Mouse (Mus musculus) kidney, postnatal 14 days (tissue): Measurements from ENCODE around the gene Cmah.

Experiments
- DNase-seq: peaks from one replicate; pipeline ENCODE4 v3.0.0; 2022; ENCODE audit warnings: mixed read lengths

Cmah gene

DNA sequence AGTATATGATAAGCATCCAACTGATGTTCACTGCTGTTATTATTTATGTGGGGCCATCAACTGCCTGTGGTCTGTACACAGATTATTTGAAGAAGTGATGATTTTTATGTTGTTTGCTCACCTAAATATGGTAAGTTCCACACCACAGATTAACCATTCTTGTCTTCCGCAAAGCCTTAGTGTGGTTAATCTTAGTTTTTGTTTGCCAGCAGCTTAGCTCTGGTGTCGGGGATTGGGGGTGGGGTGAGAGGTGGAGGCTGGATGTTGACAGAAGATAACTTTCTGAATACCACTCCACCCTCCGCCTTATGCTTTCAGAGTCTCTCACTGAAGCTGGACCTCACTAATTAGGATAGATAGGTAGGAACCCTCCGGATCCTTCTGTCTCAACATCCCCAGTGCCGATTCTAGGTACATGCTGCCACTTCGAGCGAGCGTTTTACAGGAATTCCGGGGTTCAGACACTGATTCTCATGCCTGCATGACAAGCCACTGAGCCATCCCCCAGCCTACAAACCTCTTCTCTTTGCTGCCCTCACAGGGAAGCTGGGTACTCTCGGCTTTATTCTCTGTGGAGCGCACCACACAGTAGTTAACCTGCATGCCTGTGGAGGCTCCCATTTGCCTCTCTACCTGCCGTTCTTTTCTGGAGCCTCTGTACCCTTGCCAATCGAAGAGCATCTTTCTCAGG, 92.5 kb downstream of the Cmah start:
- DNase-seq = no peak

DNA sequence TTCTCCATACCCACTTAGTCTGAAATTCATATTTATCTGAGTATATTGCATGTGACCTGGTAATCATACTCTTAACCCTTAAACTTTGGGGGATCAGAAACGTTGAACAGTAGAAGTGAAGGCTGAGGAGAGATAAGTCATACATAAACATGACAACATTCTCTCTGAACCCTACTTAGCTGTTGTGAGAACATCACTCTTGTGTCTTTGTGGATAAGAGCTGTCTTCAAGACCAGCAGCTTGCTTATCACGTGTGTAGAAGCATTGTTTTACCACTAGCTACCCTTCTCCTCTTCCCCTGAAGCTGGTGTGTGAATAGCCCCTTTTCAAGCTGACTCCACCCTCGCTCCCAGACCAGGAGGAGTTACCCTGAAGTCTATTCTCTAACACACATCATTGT, 94.8 kb downstream of the Cmah start:
- no peak for DNase-seq

DNA sequence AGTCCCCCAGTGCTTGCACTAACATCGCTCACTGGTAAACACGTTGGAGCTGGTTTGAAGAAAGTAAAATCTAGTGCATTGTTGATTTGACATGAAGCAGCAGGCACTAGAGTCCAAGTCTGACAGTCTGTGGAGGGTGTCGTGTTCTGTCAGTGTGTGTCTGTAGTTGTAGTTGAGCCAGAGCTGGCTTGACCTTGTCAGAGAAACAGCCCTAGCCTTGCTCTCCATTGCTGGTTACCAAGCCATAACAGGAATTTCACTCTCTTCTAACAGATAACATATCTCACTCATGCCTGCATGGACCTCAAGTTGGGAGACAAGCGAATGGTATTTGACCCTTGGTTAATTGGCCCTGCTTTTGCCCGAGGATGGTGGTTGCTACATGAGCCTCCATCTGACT, 103.0 kb downstream of the Cmah start:
- DNase-seq = no peak

DNA sequence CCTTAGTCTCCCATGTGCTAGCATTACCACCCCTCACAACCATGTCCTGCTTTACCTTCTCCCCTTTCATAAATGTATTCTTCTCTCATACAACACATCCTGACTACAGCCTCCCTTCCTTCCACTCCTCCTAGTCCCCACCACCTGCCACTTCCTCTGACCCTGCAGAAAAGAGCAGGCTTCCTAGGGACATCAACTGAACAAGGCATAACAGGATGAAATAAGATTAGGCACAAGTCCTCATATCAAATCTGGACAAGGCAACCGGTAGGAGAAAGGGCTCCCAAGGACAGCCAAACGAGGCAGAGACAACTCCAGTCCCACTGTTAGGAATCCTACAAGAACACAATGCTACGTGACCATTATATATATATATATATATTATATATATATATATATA, 104.4 kb downstream of the Cmah start:
- no peak for DNase-seq

DNA sequence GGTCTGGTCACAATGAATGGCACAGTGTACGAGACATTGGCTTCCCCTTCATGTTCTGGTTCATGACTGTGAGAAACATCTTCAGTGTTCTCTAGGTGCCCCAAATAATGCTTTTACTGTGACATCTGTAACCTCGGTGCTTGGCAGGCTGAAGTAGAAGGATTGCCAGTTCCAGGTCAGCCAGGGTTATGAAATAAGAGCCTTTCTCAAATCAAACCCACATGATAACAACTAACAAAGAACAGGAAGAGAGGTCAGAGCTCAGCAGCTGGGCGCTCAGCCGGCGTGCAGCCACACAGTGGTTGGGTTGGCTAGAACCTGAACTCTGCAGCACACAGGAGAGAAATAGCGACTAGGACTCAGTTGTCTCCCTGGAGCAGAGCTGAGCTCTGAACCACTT, 115.1 kb downstream of the Cmah start:
- peak; percentile 29 for DNase-seq

DNA sequence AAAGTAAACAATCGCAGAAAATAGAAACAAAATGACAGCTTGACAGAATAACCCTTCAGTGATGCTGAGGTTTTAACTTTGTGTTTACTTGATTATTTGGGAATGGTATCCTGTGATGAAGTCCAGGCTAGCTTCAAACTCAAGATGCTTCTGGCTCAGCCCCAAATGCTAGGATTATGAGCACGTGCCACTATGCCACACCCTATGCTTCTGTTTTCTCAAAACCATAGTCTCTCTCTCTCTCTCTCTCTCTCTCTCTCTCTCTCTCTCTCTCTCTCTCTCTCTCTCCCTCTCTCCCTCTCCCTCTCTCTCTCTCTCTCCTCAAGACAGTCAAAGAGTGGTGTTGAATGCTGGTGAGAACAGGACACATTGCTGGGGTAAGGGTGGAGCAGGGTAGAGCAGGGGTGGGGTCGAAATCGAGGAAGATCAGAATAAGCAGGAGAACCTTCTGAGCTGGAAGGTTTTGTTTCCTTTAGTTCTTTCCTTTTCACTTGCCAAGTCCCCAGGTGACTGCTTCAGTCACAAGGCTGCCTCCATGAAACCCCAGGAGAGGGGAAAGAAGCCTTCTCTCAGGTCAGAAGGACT, 116.7 kb downstream of the Cmah start:
- DNase-seq = no peak

DNA sequence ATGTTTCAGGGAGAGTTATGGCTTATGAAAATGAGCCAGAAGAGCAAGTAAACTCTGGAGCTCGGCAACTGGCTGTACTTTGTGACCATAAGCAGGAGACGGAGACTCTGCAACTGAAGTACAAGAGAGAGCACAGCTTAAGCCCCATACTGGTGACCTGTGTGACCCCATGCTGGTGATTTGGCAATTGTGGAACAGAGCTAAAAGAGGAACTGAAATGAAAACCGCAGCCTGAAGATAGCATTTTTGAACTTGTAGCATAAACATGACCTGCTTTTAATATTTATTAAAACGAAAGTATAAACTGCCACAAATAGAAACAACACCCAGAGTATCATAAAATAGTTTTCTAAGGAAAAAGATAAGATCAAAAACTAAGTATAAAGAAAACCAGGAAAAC, 117.5 kb downstream of the Cmah start:
- peak; percentile 18 for DNase-seq

DNA sequence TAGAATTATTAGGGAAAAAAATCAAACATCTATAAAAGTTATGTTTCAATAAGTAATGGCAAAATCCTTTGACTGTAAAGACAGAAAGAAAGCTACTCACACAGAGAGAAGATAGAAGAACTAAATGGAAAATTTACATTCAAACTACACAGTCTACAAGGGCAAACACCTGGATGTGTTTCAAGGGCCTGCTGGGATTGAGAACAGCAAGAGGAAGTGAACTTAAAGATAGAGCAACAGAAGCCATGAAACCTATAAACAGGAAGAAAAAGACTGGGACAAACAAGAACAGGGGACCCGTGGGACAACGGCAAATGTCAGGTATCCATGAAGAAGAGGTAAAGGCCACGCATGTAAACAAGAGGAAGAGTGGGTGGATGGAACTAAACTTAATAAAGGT, 118.0 kb downstream of the Cmah start:
- DNase-seq = no peak

DNA sequence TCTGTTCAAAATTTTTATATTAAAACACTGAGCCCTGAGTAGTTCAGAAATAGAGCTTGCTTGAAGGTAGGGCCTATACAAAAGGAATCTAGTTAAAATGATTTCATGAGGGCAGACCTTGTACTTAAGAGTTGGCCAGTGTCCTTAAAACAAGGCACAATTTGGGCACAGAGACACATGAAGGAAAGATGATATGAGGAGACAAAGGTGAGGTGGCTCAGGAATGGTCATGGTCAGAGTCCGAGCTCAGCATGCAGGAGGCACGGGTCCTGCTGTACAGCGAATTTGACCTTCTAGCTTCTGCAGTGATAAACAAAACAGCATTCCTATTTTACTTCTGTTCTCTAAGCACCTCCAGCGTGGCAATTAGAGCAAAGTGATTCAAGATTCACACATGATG, 118.9 kb downstream of the Cmah start:
- no peak for DNase-seq

DNA sequence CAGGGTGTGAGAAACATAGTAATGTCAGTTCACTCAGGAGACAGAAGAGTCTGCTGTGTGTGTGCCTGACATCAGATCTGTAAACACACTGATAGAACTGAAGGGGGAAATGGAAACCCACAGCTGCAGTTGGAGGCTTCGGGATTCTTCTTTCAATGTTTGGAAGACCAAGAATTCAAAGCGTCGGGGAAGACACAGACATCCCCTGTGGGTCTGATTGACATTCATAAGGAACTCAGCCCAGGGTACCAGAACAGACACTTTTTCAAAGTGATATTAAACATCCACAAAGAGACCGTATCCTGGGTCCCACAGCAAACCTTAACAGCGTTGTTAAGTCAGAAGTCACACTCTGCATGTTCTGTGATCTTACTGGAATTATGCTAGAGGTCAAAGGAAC, 119.8 kb downstream of the Cmah start:
- no peak for DNase-seq

DNA sequence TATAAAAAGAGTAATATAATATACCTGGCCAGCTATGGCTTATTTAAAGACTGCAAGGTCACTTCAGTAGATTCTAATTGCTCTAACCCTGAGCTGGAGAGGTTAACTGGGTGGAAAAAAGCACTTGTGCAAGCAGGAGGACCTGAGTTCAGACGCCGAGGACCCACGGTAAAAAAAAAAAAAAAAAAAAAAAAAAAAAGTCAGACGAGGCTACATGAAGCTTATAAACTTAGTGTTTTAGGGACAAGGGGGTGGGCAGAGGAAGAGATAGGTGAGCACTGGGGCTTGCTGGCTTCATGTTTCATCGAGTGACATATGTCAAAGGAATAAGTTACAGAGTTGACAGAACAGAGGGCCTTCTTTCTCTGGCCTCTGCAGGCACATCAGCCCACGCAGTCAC, 121.4 kb downstream of the Cmah start:
- DNase-seq = no peak

DNA sequence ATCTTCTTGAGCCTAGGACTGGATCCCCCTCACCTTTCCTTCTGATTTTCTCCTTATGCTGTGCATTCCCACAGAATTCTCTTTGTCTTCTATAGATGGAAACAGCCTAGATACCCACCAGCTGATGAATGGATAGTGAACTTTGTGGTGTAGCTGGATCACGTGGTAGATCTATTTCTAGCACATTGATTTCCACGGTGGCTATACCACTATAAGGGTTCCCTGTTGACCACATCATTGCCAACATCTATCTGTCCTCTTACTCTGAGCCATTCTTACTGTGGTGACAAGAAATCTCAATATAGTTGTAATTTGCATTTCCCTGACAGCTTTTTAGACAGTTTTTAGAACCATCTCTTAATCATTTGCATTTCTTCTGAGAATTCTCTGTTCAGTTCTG, 124.3 kb downstream of the Cmah start:
- no peak for DNase-seq

DNA sequence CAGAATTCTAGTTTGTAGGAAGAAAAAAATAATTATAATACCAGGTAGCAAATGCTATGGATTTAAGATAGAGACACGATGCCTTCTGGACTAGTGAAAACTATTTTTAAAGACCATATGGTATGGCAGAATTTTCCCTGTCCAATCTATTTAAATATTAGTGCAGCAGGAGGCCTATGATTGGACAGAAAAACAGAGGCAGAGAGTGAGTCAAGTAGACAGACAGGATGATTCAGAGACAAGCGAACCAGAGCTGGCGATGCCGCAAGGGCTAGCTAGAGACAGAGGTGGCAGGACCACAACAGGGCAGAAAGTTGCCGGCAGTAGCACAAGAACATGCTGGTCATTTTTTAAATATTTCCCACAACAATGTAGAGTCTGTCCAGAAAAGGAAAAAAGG, 126.5 kb downstream of the Cmah start:
- DNase-seq = no peak

DNA sequence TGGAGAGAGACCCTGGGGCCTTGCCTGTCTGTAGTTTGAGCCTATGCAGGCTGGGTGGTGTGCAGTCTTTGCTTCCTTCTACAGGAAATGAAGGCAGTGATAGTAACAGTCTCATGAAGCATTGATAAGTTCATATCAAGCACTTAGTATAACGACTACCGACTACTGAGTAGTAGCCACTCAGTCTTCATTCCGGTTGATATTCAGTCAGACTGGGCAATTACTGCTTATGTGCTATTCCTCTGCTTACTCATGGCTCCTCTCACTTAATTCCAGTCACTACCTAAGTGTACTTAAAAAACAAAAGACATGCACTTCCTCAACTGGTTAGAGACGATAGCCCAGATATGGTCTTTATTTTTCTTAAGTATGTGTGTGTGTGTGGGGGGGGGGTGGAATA, 129.2 kb downstream of the Cmah start:
- no peak for DNase-seq

DNA sequence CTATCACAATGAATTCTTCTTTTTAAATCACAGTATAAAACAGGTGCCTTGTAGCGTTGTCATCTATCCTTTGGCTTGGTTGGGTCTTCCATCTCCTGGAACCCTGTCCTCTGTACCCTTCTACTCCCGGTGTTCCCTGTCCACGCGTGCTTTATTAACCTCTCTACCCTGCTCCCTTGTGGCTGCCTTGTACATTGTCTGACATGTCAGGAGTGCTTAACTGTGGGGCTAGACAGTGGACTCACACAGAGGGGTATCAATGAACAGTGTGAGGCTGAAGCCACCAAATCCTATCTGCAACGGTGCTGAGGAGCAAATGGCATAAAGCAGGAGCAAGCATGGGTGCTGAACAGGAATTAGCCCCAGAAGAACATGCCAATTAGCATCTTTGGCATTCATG, 133.3 kb downstream of the Cmah start:
- no peak for DNase-seq

DNA sequence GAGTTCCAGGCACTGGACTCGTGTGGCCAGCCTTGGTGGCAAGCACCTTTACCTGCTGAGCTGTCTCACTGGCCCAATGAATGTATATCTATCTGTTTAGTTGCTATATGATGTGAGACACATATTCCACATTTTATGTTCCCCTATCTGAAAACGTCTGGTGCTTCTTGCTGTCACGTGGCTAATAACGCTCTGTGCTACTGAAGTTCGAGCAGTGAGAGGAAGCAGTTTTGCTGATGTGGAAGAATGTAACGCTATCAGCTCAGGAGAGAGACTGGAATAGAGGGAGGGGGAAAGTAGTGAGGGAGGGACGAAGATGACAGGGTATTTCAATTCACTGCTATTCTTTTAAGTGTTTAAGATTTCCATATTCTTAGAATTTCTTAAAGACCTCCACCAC, 136.6 kb downstream of the Cmah start:
- no peak for DNase-seq

DNA sequence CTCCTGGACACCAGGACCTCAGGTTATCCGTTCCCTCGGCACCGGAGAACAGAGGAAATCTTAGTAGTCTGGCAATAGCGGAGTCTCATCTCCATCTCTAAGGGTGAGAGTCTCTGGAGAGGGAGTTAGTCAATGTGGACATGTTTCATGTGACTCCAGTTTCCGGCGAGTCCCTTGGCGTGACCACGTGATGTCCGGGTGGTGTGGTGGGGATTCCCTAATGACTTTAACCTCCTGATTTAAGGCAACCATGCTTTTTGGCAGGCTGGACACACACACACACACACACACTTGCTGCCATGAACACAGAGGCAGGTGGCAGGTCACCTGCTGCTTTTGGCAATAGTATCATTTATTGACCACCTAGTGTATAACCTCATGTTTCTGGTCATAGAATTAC, 138.8 kb downstream of the Cmah start:
- no peak for DNase-seq

DNA sequence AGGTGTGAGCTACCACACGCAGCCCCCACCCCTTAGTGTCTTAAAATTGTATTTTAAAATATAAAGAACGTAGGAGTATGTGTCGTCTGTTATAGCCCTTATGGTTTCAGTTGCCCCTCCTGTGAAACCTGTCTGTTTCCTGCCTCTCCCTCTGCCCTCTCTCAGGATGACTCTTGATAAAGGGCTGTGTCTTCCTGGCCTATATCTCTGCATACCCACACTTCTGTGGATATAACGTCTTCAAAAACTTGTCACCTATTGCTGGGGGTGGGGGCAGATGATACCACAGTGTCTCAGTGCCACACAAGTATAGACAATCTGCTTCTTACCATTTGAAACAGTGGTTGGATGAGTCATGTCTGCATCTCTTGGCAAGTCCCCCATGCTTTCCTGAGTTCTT, 140.6 kb downstream of the Cmah start:
- no peak for DNase-seq

DNA sequence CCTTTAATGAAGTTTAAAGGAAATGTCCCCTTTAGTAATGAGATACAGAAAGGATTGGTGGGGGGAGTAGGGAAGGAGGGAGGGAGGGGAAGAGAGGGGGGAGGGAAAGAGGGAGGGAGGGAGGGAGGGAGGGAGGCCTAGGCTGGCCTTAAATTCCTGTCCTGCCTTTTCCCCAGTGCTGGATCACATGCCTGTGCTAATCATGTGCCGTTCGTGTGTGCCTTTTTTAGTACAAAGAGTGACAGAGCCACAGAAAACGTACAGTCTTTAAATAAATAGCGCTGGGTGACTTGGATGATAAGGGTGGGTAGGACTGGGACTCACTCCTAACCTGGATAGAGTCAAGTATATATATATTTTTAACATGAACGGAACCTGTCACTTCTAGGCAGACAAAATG, 150.4 kb downstream of the Cmah start:
- DNase-seq = no peak

DNA sequence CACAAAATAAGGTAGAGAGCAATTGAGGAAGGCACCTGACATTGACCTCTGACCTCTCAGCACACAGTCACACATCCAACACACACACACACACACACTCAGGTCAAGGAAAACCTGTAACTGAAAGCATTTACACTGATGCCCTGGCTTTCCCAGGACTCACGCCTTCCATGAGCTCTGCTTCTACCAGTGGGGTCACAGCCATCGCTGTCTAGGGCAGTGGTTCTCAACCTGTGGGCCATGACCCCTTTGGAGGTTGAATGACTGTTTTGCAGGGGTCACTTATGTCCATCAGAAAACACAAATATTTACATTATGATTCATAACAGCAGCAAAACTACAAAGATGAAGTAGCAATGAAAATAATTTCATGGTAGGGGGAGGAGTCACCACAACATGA, 152.3 kb downstream of the Cmah start:
- no peak for DNase-seq

DNA sequence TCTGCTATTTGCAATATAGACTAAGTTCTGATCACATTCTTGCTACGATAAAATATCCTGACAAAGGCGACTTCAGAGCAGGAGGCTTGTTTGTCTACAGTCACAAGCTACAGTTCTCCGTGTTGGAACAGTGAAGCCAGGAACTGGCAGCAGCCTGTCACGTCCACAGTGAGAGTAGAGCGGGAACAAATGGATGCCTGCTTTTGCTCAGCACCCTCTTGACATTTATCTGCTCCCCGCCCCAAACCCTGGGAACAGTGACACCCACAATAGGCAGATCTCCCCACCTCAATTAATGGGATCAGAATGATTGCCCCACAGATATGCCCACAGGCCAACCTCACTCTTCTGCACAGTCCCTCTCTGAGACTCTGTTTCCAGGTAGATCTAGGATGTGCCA, 153.6 kb downstream of the Cmah start:
- no peak for DNase-seq

DNA sequence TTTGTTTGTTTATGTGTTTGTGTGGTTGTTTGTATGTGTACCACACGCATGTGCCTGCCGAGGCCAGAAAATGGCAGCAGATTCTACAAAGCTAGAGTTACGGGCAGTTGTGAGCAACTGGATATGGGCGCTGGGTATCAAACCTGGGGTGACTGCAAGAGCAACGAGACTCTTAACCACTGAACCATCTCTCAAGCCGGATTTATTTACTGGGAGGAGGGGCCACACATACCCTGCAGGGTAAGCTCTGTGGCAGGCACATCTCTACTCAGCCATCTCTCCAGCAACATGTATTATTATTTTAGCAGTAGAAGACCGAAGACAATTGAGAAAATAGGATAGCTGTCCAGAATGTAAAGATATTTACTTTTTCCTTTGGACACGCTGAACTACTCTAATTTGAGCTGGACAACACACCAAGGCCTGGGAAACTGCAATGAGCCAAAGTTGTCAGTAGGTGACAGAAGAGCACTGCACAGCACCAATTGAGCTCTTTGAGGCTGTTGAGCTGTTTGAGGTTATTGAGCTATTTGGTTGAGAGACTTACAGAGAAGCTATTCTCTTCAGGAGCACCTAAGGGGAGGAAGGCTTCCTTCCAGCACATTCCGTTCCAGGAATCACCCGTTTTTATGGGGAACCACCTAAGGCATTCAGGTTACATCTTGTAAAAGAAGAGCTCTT, 154.6 kb downstream of the Cmah start:
- DNase-seq = peak; percentile 65

DNA sequence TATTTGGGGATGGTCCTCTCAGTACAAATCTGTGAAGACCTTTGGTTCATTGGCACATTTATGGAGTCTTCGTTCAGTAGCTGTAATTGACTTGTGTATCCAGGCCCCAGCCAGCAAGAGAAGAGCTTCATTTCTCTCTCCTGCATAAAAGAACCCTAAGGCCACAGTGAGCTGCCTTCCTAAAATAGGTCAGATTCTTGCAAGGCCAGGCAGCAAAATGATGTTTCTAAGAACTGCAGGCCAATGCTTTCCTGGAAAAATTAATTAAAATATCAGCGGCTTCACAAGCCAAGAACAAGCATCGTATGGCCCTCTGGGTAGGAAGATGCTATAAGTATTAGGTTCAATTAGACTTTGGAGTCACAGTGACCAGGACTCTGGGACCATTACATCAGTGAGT, 156.5 kb downstream of the Cmah start:
- no peak for DNase-seq

DNA sequence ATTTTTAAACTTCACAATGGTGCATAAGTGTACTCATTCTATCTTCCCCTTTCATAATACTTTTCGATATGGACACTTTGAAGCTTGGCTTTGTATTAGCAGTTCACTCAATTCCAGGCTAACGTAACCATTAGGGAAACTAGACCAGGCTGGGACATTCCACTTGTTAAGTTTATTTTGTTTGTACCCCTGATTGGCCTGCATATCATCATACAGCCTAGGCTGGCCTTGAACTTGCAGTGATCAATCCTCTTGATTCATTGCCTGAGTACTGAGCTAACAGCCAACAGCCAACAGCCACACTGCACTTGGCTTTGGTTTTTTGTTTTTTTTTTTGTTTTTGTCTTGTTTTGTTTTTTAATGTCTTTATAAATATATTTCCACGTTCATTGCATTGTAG, 157.6 kb downstream of the Cmah start:
- no peak for DNase-seq

DNA sequence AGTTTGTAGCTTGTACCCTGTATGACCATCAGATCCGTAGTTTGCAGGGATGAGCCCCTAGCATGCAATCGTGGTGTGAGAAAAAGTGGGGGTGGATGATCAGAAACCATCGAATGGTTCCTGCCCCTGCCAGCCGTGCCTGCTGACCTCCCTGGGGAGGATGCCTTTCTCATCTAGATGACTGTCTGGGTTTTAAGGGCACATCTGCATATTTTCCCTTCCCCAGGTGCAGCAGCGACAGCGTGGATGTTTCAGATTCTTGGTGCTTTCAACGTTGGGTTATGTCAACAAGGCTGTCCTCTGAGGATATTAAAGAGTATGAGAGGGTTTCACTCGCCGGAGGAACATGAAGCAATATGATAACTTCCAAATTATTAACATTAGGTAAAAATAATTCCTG, 158.8 kb downstream of the Cmah start:
- no peak for DNase-seq
